Mouse (Mus musculus): ENCODE measurements around the gene Dhx9. TPM values are rescaled to one million over a fixed set of nuclear protein-coding genes. Genes with fewer than 3 reads are reported as not detected.
"Not testable (repeated sequence)": the region's sequence is repeated elsewhere in the genome, so short reads cannot be mapped to it uniquely, and the experiment has no call there.

Dhx9 gene
- polyA plus RNA-seq, 1 experiment from 2014 or later = 30.9 TPM

DNA sequence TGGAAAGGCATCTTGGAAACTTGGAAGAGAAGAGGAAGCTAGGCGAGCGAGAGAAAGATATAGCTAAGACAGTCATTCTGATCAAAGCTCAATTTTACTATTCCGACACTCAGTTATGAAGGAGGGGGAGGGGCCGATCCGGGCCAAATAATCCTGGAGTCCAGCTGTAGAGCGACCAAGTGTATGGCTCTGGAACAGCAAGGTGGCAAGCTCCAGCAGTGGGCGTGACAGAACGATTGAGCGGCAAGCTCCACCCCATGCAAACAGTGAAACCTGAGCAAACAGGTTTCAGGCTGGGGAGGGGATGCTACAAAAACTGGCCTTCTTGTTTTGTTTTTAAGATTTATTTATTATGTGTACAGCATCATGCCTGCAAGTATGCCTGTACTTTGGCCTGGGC, 12.6 kb upstream of the Dhx9 start:
- no peak overlapping the region for H3K4me2 ChIP-seq
- no peaks in the 10 kb centered on the region for H3K27me3 ChIP-seq (replicated peaks)
- ATAC-seq (ENCODE audit: insufficient read depth, low FRiP score, low read depth) = no peak

DNA sequence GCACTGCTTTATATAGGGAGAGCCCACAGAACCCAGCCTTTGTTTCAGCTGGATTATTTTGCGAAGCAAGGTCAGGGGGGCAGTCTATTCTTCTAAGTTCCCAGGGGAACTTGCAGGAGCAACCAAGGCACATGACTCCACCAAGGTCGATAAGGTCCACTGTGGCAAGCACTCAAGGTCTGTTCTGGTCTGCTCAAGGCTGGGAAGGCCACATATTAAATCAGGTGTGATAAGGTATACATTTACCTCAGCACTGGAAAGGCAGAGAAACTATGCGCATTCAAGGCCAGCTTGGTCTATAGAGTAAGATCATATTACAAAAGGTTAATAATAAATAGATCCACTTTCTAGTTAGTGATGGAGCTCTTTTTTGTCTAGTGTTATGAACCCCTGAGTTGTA, 8.6 kb upstream of the Dhx9 start:
- no peaks in the 10 kb centered on the region for H3K9me3 ChIP-seq
- H3K4me3 ChIP-seq (replicated peaks) = no peak overlapping the region
- 68% methylated on average over 3 of the region's 3 CpGs for WGBS
- no peak overlapping the region for H3K9ac ChIP-seq
- no peak overlapping the region for H3K27ac ChIP-seq
- H3K27me3 ChIP-seq (replicated peaks) = no peaks in the 10 kb centered on the region
- no peaks in the 10 kb centered on the region for H3K4me1 ChIP-seq
- H3K36me3 ChIP-seq = no peaks in the 10 kb centered on the region
- H3K4me2 ChIP-seq = no peak overlapping the region
- peak; percentile 71; the same call in 1 of the 2 replicates for ATAC-seq (ENCODE audit: insufficient read depth, low FRiP score, low read depth)

More for the DNA sequence above, 12.6 kb upstream of the Dhx9 start:
- H3K4me1 ChIP-seq = no peaks in the 10 kb centered on the region
- no peak overlapping the region for H3K27ac ChIP-seq
- WGBS = 62% methylated on average over 9 of the region's 9 CpGs
- no peak overlapping the region for H3K4me3 ChIP-seq (replicated peaks)
- H3K9ac ChIP-seq = no peak overlapping the region
- no peaks in the 10 kb centered on the region for H3K36me3 ChIP-seq
- no peaks in the 10 kb centered on the region for H3K9me3 ChIP-seq

DNA sequence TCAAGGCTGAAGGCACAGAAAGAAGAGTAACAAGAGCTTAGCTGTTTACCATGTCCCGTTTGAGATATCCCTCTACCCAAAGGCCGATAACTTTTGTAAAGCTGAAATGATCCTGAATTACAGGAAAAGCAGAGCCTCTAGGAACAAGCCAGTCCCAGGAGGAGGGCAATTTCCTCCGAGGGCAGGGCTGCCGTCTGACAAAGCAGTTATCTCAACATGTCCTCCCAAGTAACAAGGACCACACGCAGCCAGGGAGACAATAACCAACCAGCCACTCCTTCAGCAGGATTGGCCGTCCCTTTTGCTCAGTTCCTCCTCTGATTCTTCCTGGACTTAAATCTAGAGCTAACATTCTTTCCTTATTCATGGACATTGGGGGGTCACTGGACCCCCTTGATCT, 6.5 kb upstream of the Dhx9 start:
- Histone ChIP-seq H3K9ac (no peak overlapping the region), H3K4me1 (no peaks in the 10 kb centered on the region), H3K27me3 (replicated peaks) (no peaks in the 10 kb centered on the region), H3K9me3 (no peaks in the 10 kb centered on the region), H3K4me2 (no peak overlapping the region), H3K36me3 (no peaks in the 10 kb centered on the region), H3K27ac (no peak overlapping the region), H3K4me3 (replicated peaks) (no peak overlapping the region)
- 40% methylated on average over 6 of the region's 6 CpGs for WGBS
- no peak for ATAC-seq (ENCODE audit: insufficient read depth, low FRiP score, low read depth)

DNA sequence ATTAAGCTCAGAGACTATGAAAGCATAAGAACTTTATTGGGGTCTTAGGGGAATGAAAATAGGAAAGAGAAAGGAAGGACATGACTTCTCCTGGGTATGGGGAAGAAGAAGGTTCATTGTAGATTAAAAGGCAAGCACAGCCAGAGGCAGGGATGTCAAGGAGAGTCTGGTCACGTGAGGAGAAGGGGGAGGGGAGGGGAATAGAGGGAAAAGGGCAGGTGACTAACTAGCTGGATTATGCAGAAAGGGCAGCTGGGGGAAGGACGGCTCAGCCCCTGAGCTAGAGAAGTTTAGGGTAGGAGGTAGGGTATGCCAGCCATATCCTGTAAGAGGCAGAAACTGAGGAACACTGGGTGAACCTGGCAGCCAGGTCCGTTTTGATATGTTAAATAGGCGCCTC, 5.9 kb upstream of the Dhx9 start:
- WGBS = 30% methylated on average over 4 of the region's 4 CpGs
- Histone ChIP-seq H3K27me3 (replicated peaks) (no peaks in the 10 kb centered on the region), H3K4me2 (no peak overlapping the region), H3K36me3 (no peaks in the 10 kb centered on the region), H3K9ac (no peak overlapping the region), H3K9me3 (no peaks in the 10 kb centered on the region), H3K27ac (no peak overlapping the region), H3K4me1 (no peaks in the 10 kb centered on the region), H3K4me3 (replicated peaks) (no peak overlapping the region)
- no peak; the same call in 1 of the 2 replicates for ATAC-seq (ENCODE audit: insufficient read depth, low FRiP score, low read depth)

DNA sequence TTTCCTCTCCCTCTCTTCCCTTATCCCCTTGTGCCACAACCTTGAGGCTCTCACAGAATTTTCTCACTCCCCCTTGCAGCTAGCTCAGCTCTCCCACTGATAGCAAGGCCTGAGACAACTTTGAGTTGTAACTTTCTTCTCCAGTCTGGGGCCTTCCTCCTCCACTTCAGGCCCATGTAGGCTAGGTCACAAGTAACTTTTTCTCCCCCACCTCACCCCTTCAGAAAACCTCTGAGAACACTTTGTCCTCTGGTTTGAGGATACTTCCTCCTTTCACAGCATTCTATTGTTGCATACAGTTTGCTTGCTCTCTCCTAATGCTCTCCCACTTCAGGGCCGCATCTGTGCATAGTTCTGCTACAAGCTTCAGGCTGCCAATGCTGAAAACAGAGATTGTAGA, 4.4 kb upstream of the Dhx9 start:
- H3K4me3 ChIP-seq (replicated peaks) = no peak overlapping the region
- 91% methylated on average over 1 of the region's 1 CpGs for WGBS

DNA sequence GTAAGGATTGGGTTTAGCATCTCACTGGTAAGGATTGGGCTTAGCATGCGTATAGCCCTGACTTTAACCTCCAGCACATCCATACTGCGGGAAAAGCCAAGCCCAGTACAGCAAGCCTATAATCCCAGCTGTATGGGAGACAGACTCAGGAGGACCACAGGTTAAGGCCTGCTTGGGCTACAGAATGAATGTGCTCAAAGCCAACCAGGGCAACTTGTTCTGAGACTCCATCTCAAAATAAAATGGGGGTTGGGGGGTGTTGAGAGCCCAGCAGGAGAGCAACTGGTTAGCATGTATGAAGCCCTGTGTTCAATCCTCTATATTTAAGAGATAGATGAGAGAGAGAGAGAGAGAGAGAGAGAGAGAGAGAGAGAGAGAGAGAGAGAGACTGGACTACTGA, 3.9 kb upstream of the Dhx9 start:
- WGBS = 85% methylated on average over 2 of the region's 2 CpGs
- no peaks in the 10 kb centered on the region for H3K36me3 ChIP-seq

More for the DNA sequence above, 4.4 kb upstream of the Dhx9 start:
- no peaks in the 10 kb centered on the region for H3K36me3 ChIP-seq
- ATAC-seq (ENCODE audit: insufficient read depth, low FRiP score, low read depth) = no peak
- no peaks in the 10 kb centered on the region for H3K9me3 ChIP-seq
- H3K9ac ChIP-seq = no peak overlapping the region
- no peak overlapping the region for H3K4me2 ChIP-seq
- no peak overlapping the region for H3K27ac ChIP-seq
- H3K4me1 ChIP-seq = no peaks in the 10 kb centered on the region
- no peaks in the 10 kb centered on the region for H3K27me3 ChIP-seq (replicated peaks)

DNA sequence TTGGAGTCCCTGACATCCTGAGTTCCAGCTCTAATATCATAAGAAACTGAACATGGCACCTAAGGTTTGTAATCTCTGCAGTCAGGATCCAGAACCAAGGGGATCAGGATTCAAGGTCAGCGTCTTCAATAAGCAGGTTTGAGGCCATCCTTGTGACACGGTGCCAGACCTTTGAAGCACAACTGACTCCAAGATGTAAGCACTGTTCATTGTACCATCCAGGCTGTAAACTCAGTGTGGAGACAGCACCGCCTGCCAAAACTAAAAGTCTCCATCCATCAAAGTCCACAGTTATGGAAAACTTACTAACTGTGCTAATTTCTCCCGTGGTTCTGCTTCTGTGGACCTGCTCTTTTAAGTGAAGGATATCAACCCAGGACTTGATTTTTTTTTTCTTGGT, 2.5 kb upstream of the Dhx9 start:
- H3K36me3 ChIP-seq = no peaks in the 10 kb centered on the region
- H3K4me3 ChIP-seq (replicated peaks) = no peak overlapping the region
- no peak overlapping the region for H3K9ac ChIP-seq
- no peak for ATAC-seq (ENCODE audit: insufficient read depth, low FRiP score, low read depth)
- H3K9me3 ChIP-seq = no peaks in the 10 kb centered on the region
- H3K27me3 ChIP-seq (replicated peaks) = no peaks in the 10 kb centered on the region
- WGBS = 74% methylated on average over 4 of the region's 4 CpGs
- H3K4me2 ChIP-seq = no peak overlapping the region
- peaks cover 4% of the 10 kb centered on the region; the same call in 1 of the 2 replicates for H3K4me1 ChIP-seq
- H3K27ac ChIP-seq = no peak overlapping the region

More for the DNA sequence above, 3.9 kb upstream of the Dhx9 start:
- Histone ChIP-seq H3K27ac (no peak overlapping the region), H3K4me3 (replicated peaks) (no peak overlapping the region), H3K9me3 (no peaks in the 10 kb centered on the region), H3K4me1 (0 out of 2 replicates have a peak, but pooled peaks cover under 1% of the 10 kb centered on the region), H3K9ac (no peak overlapping the region), H3K4me2 (no peak overlapping the region), H3K27me3 (replicated peaks) (no peaks in the 10 kb centered on the region)
- no peak for ATAC-seq (ENCODE audit: insufficient read depth, low FRiP score, low read depth)

DNA sequence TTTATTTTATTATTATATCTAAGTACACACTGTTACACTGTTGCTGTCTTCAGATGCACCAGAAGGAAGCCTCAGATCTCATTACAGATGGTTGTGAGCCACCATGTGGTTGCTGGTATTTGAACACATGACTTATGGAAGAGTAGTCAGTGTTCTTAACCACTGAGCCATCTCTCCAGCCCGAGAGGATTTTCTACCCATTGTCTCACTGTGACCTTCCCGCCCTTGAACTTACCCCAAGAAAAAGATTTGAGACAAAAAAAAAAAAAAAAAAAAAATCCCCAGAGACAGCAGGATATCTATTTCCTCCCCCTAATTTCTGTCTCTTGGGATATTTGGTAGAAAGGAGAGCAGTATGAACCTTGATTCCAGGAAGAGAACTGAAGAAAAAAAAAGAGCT, 2.1 kb upstream of the Dhx9 start:
- Histone ChIP-seq H3K4me2 (no peak overlapping the region), H3K9ac (no peak overlapping the region), H3K36me3 (no peaks in the 10 kb centered on the region), H3K4me1 (peaks cover 4% of the 10 kb centered on the region; the same call in 1 of the 2 replicates), H3K4me3 (replicated peaks) (no peak overlapping the region), H3K27ac (no peak overlapping the region), H3K27me3 (replicated peaks) (no peaks in the 10 kb centered on the region), H3K9me3 (no peaks in the 10 kb centered on the region)
- 58% methylated on average over 2 of the region's 2 CpGs for WGBS
- no peak for ATAC-seq (ENCODE audit: insufficient read depth, low FRiP score, low read depth)

DNA sequence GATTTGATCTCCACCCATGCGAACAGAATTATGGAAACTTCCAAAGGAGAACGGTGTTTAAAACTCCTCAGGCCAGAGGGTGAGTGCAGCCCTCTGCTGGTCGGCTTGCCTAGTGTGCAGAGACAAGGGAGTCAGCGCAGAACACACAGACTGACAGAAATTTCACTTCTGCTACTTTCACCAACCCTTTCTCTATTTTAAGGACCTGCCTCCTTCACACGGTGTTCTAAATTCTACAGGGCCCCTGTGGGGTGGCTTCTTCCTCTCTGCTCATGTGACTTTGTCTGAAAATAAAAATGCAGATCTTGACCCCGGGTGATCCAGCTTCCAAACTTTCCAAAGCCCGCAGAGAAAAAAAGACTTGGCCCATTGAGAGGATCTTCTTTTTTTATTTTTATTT, 1.7 kb upstream of the Dhx9 start:
- Histone ChIP-seq H3K27me3 (replicated peaks) (no peaks in the 10 kb centered on the region), H3K4me3 (replicated peaks) (no peak overlapping the region)

DNA sequence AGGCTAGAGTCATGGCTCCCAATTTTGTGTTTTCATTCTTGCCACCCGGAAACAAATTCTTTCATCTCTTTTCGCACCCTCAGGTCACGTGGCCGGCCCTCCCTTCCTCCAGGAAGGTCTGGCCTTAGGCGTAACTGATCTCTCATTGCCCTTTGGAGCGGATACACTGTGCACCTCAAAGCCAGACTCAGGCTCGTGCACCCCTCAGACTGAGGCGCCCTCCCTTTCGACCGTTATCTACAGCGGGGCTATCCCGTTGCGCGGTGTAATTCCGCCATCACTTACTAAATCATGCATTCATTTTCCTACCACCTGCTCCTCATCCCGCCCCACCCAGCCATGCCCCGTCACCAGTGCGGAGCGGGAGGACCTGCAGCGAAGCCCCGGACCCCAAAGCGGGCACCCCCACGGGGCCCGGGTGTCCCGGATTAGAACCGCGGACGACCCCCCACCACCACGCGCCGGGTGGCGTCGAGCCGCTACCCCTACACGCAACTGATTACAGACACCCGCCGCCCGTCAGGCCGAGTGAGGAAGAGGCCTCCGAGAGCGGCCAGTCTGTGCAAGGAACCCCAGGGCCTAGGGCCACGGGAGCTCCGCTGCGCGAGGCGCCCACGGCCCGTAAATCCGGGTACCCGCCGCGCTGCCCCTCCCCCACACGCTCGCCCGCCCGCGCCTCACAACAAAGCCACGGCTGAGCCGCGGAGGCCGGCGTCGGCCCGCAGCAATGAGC, 527 bp downstream of the Dhx9 start:
- peaks cover 4% of the 10 kb centered on the region; the same call in 1 of the 2 replicates for H3K4me1 ChIP-seq
- H3K4me2 ChIP-seq = peak overlapping the region; percentile 67
- ATAC-seq (ENCODE audit: insufficient read depth, low FRiP score, low read depth) = peak; percentile 74
- no peaks in the 10 kb centered on the region for H3K27me3 ChIP-seq (replicated peaks)
- H3K4me3 ChIP-seq (replicated peaks) = peak overlapping the region; percentile 87
- peaks cover 8% of the 10 kb centered on the region; the same call in 1 of the 2 replicates for H3K36me3 ChIP-seq
- no peaks in the 10 kb centered on the region for H3K9me3 ChIP-seq
- H3K9ac ChIP-seq = peak overlapping the region; percentile 94
- under 1% methylated on average over 64 of the region's 64 CpGs for WGBS
- H3K27ac ChIP-seq = peak overlapping the region; percentile 87

More for the DNA sequence above, 1.7 kb upstream of the Dhx9 start:
- 54% methylated on average over 7 of the region's 7 CpGs for WGBS
- Histone ChIP-seq H3K4me2 (no peak overlapping the region), H3K36me3 (no peaks in the 10 kb centered on the region), H3K27ac (no peak overlapping the region), H3K9ac (no peak overlapping the region), H3K4me1 (peaks cover 4% of the 10 kb centered on the region; the same call in 1 of the 2 replicates), H3K9me3 (no peaks in the 10 kb centered on the region)
- ATAC-seq (ENCODE audit: insufficient read depth, low FRiP score, low read depth) = no peak

DNA sequence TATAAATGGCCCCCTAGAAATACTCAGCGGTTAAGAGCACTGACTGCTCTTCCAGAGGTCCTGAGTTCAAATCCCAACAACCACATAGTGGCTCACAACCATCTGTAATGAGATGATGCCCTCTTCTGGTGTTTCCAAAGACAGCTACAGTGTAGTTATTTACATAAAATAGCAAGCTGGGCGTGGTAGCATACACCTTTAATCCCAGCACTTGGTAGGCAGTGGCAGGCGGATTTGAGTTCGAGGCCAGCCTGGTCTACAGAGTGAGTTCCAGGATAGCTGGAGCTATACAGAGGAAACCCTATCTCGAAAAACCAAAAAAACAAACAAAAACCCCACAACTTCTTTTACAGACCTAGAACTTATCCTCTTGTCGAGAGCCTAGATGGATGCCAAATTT, 1.3 kb downstream of the Dhx9 start:
- H3K4me3 ChIP-seq (replicated peaks) = peak overlapping the region; percentile 87
- ATAC-seq (ENCODE audit: insufficient read depth, low FRiP score, low read depth); H3K27ac ChIP-seq; H3K9me3 ChIP-seq; H3K27me3 ChIP-seq (replicated peaks); H3K4me1 ChIP-seq: not testable (repeated sequence)
- H3K36me3 ChIP-seq = peaks cover 10% of the 10 kb centered on the region; the same call in 1 of the 2 replicates
- peak overlapping the region; percentile 67 for H3K4me2 ChIP-seq
- peak overlapping the region; percentile 94; the same call in 1 of the 2 replicates for H3K9ac ChIP-seq
- WGBS = 6% methylated on average over 6 of the region's 6 CpGs

DNA sequence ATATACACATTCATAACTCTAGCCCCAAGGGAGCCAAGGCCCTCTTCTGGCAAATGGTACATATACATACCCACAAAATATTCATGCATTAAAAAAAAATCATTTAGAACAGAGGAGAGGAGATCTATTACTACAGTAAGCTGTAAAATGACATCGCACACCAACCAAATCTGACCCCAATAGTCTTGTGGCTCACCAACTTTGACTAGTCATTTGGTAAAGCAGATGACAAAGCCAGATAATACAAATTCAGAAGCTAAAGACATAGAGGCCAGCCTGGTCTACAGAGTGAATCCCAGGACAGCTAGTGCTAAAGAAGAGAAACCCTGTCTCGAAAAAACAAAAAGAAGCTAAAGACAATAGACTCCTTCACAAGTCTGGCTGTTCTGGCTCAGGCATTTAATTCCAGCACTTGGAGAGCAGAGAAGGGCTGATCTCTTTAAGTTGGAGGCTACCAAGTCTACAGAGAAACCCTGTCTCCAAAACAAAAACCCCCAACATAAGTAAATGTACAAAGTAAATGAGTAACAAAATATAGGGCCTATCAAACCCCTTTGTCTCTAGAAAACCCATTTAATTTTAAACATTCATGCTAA, 2.2 kb downstream of the Dhx9 start:
- Histone ChIP-seq H3K4me1 (peaks cover 4% of the 10 kb centered on the region; the same call in 1 of the 2 replicates), H3K9me3 (no peaks in the 10 kb centered on the region), H3K4me3 (replicated peaks) (peak overlapping the region; percentile 19), H3K9ac (no peak overlapping the region), H3K36me3 (peaks cover 17% of the 10 kb centered on the region), H3K4me2 (peak overlapping the region; percentile 67), H3K27ac (no peak overlapping the region), H3K27me3 (replicated peaks) (no peaks in the 10 kb centered on the region)
- no peak for ATAC-seq (ENCODE audit: insufficient read depth, low FRiP score, low read depth)
- WGBS = 39% methylated on average over 2 of the region's 2 CpGs

Data from stomach, embryonic 15.5 days (tissue).